Mouse (Mus musculus) bone marrow macrophage, adult 2 months (primary cell): ENCODE results near the gene Exoc4.

Source experiments
- CTCF ChIP-seq: IDR thresholded peaks from 2 replicates; pipeline ENCODE4 v1.5.1; 2012; ENCODE audit warnings: low read depth, mild to moderate bottlenecking, low read length, moderate library complexity
- POLR2A ChIP-seq: IDR thresholded peaks from 2 replicates; pipeline ENCODE4 v1.6.1; 2012; ENCODE audit warnings: mild to moderate bottlenecking, low read depth, low read length, borderline replicate concordance

DNA sequence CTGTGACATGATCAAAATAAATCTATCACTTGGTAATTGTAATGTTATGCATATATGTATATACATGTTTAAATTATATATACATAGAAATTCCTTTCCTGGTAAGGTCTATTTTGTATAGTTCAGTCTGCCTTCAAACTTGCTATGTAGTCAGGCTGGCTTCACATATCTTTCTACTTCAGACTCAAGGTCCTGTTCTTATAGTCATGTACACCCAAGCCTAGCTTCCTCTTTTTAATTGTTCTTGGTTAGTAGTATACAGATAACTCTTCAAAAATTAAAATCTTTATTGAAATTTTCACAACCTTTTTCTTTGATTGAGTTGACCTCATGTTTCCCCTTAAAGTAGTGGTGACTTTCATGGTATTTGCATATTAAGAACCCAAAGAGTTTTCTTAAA is 176.1 kb downstream of the Exoc4 start:
- no peak for TF ChIP-seq POLR2A
- no peak for TF ChIP-seq CTCF
